Mouse (Mus musculus): Measurements from ENCODE around the gene Cdc14a. TPM values are rescaled to one million over a fixed set of nuclear protein-coding genes. Genes with fewer than 3 reads are reported as not detected.
A peak's percentile ranks its signal among the peaks of the same experiment; 100 is the strongest.

The Cdc14a gene
- 2.9 and 4.3 TPM in 2 replicates for polyA plus RNA-seq (2015; fragmentation: Nextera tagmentation; extraction: Ambion mirVana)

DNA sequence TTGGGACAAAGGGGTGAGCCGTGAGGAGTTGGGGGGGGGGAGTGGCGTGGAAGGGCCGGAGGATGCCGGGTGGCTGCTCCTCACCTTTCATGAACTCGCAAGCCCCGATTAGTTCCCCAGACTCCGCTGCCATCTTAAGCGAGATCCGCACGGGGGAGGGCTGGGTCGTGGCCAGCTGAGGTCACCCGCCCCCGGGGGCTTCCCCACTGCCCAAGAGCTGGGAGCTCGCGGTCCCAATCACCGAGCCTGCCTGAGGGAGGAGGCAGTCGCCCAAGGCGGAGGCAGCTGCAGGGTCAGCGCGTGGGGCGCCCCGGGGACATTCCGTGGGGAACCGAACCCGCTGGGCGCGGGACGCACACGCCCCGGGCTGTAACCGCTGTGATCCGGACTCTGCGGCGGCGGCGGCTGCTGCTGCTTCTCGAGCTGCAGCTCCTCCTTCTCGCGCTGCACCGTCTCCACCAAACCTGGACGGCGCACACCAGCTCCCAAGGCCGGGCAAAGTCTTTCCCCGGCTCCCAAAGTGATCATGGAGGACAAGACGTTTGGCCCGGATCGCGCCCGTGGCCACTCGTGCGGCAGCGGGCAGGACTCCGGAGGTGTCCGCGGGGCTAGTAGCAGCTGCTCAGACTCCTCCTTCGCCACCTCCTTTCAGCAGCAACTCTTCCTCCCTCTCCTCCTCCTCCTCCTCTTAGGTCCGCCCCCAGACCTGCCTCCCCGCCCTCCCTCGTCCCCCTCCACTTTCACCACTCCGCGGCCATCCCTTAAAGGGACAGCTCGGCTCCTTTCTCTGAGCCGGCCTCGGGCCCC is at the start of gene Cdc14a:
Cdc14a (minus strand) TSS at position 680 of the 807 bp plus-strand sequence.
- H3K36me3 ChIP-seq (ENCODE audit: control insufficient read depth, insufficient read depth, low read length): no peaks in the 10 kb centered on the region
- peak within 1 kb of the TSS; percentile 98 for H3K4me2 ChIP-seq (ENCODE audit: low read length)
- H3K27ac ChIP-seq (ENCODE audit: low read depth, low read length): peak within 1 kb of the TSS; percentile 74
- H3K9ac ChIP-seq (ENCODE audit: low read depth, low read length): peak within 1 kb of the TSS; percentile 75
- peaks cover 4% of the 10 kb centered on the region; the same call in 1 of the 2 replicates for H3K4me1 ChIP-seq (ENCODE audit: control insufficient read depth, insufficient read depth, low read depth, low read length)
- peak; percentile 95 for ATAC-seq
- no peaks in the 10 kb centered on the region for H3K9me3 ChIP-seq (ENCODE audit: control insufficient read depth, low read length)
- H3K4me3 ChIP-seq (ENCODE audit: low read length): peak within 1 kb of the TSS; percentile 58
- H3K27me3 ChIP-seq (replicated peaks; ENCODE audit: control insufficient read depth, insufficient read depth, low read length): no peaks in the 10 kb centered on the region
- WGBS: under 1% methylated on average over 58 of the region's 64 CpGs

GRCm38 (mm10) chr3:116465709-116466108 is 41.9 kb upstream of the Cdc14a start:
- H3K4me2 ChIP-seq (ENCODE audit: low read length): no peak overlapping the region
- no peak overlapping the region for H3K9ac ChIP-seq (ENCODE audit: low read depth, low read length)
- H3K4me3 ChIP-seq (ENCODE audit: low read length): no peak overlapping the region
- H3K27me3 ChIP-seq (replicated peaks; ENCODE audit: control insufficient read depth, insufficient read depth, low read length): no peaks in the 10 kb centered on the region
- WGBS: 93% methylated on average over 12 of the region's 12 CpGs
- H3K9me3 ChIP-seq (ENCODE audit: control insufficient read depth, low read length): no peaks in the 10 kb centered on the region
- no peaks in the 10 kb centered on the region for H3K4me1 ChIP-seq (ENCODE audit: control insufficient read depth, insufficient read depth, low read depth, low read length)
- ATAC-seq: no peak
- H3K27ac ChIP-seq (ENCODE audit: low read depth, low read length): no peak overlapping the region
- H3K36me3 ChIP-seq (ENCODE audit: control insufficient read depth, insufficient read depth, low read length): no peaks in the 10 kb centered on the region

DNA sequence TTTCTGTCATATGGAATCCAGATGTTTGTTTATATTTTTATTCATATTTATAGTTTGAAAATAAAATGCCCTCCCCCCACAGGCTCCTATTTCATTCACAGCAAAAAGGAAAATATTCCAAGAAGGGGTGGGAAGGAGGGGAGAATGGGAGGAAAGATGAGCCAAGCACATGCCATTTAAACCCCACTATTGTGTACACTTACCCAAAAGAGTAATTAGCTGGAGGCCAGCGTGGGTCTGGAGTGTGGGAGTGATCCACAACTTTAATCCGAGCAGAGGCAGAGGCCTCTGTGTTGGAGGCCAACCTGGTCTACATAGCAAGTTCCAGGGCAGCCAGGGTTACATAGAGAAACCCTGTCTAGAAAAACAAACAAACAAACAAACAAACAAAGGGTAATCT is 40.5 kb upstream of the Cdc14a start:
- no peak overlapping the region for H3K27ac ChIP-seq (ENCODE audit: low read depth, low read length)
- no peaks in the 10 kb centered on the region for H3K27me3 ChIP-seq (replicated peaks; ENCODE audit: control insufficient read depth, insufficient read depth, low read length)
- no peaks in the 10 kb centered on the region for H3K9me3 ChIP-seq (ENCODE audit: control insufficient read depth, low read length)
- no peaks in the 10 kb centered on the region for H3K4me1 ChIP-seq (ENCODE audit: control insufficient read depth, insufficient read depth, low read depth, low read length)
- no peak for ATAC-seq
- H3K4me2 ChIP-seq (ENCODE audit: low read length): no peak overlapping the region
- no peak overlapping the region for H3K9ac ChIP-seq (ENCODE audit: low read depth, low read length)
- no peaks in the 10 kb centered on the region for H3K36me3 ChIP-seq (ENCODE audit: control insufficient read depth, insufficient read depth, low read length)
- WGBS: 55% methylated on average over 2 of the region's 2 CpGs
- H3K4me3 ChIP-seq (ENCODE audit: low read length): no peak overlapping the region

DNA sequence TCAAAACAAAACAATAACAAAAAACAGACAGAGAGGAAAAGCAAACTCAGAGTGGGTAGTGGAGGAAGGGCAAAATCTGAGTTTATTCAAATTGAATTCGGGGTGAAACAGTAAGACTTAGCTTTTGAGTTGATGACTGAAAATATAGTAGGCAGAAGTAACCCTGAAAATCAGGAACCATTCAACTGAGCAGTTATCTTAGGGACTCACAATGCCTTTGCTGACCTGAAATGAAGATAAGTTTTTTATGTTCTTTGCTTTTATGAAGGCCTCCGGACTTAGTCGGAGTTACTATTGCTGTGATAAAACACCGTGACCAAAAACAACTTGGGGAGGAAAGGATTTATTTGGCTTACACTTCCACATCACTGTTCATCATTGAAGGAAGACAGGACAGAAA is 37.2 kb upstream of the Cdc14a start:
- no peaks in the 10 kb centered on the region for H3K36me3 ChIP-seq (ENCODE audit: control insufficient read depth, insufficient read depth, low read length)
- no peak for ATAC-seq
- H3K4me3 ChIP-seq (ENCODE audit: low read length): no peak overlapping the region
- H3K9ac ChIP-seq (ENCODE audit: low read depth, low read length): no peak overlapping the region
- no peaks in the 10 kb centered on the region for H3K27me3 ChIP-seq (replicated peaks; ENCODE audit: control insufficient read depth, insufficient read depth, low read length)
- no peaks in the 10 kb centered on the region for H3K9me3 ChIP-seq (ENCODE audit: control insufficient read depth, low read length)
- no peaks in the 10 kb centered on the region for H3K4me1 ChIP-seq (ENCODE audit: control insufficient read depth, insufficient read depth, low read depth, low read length)
- H3K27ac ChIP-seq (ENCODE audit: low read depth, low read length): no peak overlapping the region
- 84% methylated on average over 4 of the region's 4 CpGs for WGBS
- no peak overlapping the region for H3K4me2 ChIP-seq (ENCODE audit: low read length)

GRCm38 (mm10) chr3:116454529-116454928 is 30.7 kb upstream of the Cdc14a start:
- H3K27me3 ChIP-seq (replicated peaks; ENCODE audit: control insufficient read depth, insufficient read depth, low read length): no peaks in the 10 kb centered on the region
- no peak overlapping the region for H3K4me3 ChIP-seq (ENCODE audit: low read length)
- H3K4me2 ChIP-seq (ENCODE audit: low read length): no peak overlapping the region
- H3K36me3 ChIP-seq (ENCODE audit: control insufficient read depth, insufficient read depth, low read length): no peaks in the 10 kb centered on the region
- ATAC-seq: no peak
- 85% methylated on average over 1 of the region's 1 CpGs for WGBS
- peaks cover 7% of the 10 kb centered on the region; the same call in 1 of the 2 replicates for H3K9me3 ChIP-seq (ENCODE audit: control insufficient read depth, low read length)
- no peaks in the 10 kb centered on the region for H3K4me1 ChIP-seq (ENCODE audit: control insufficient read depth, insufficient read depth, low read depth, low read length)
- no peak overlapping the region for H3K27ac ChIP-seq (ENCODE audit: low read depth, low read length)
- no peak overlapping the region for H3K9ac ChIP-seq (ENCODE audit: low read depth, low read length)

DNA sequence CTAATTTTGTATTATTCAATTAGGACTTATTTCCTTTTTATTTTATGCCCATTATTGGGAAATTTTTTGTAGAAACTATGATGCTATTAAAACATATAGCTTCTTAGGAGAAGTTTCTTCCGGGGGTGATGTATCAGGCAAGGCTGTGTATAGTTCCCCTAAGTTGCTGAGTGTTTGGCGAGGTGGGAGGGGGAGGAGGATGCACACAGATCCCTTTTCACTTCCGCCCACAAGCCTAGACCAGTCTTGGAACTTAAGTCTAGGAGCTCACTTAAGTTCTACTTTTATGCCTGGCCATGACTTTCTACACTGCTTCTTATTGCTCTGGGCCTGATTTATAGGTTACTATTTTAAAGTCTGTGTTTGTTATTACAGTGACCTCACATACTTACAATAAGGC is 26.9 kb upstream of the Cdc14a start:
- 88% methylated on average over 3 of the region's 3 CpGs for WGBS
- Histone ChIP-seq H3K27ac (ENCODE audit: low read depth, low read length) (no peak overlapping the region), H3K4me2 (ENCODE audit: low read length) (no peak overlapping the region), H3K9me3 (ENCODE audit: control insufficient read depth, low read length) (peaks cover 7% of the 10 kb centered on the region; the same call in 1 of the 2 replicates), H3K36me3 (ENCODE audit: control insufficient read depth, insufficient read depth, low read length) (no peaks in the 10 kb centered on the region), H3K9ac (ENCODE audit: low read depth, low read length) (no peak overlapping the region), H3K27me3 (replicated peaks; ENCODE audit: control insufficient read depth, insufficient read depth, low read length) (no peaks in the 10 kb centered on the region), H3K4me1 (ENCODE audit: control insufficient read depth, insufficient read depth, low read depth, low read length) (no peaks in the 10 kb centered on the region), H3K4me3 (ENCODE audit: low read length) (no peak overlapping the region)
- no peak for ATAC-seq

GRCm38 (mm10) chr3:116444327-116444726 is 20.5 kb upstream of the Cdc14a start:
- H3K27me3 ChIP-seq (replicated peaks; ENCODE audit: control insufficient read depth, insufficient read depth, low read length): no peaks in the 10 kb centered on the region
- 84% methylated on average over 9 of the region's 9 CpGs for WGBS
- H3K9ac ChIP-seq (ENCODE audit: low read depth, low read length): no peak overlapping the region
- no peaks in the 10 kb centered on the region for H3K36me3 ChIP-seq (ENCODE audit: control insufficient read depth, insufficient read depth, low read length)
- H3K27ac ChIP-seq (ENCODE audit: low read depth, low read length): no peak overlapping the region
- ATAC-seq: no peak
- no peaks in the 10 kb centered on the region for H3K4me1 ChIP-seq (ENCODE audit: control insufficient read depth, insufficient read depth, low read depth, low read length)
- no peaks in the 10 kb centered on the region for H3K9me3 ChIP-seq (ENCODE audit: control insufficient read depth, low read length)
- H3K4me2 ChIP-seq (ENCODE audit: low read length): no peak overlapping the region
- no peak overlapping the region for H3K4me3 ChIP-seq (ENCODE audit: low read length)

DNA sequence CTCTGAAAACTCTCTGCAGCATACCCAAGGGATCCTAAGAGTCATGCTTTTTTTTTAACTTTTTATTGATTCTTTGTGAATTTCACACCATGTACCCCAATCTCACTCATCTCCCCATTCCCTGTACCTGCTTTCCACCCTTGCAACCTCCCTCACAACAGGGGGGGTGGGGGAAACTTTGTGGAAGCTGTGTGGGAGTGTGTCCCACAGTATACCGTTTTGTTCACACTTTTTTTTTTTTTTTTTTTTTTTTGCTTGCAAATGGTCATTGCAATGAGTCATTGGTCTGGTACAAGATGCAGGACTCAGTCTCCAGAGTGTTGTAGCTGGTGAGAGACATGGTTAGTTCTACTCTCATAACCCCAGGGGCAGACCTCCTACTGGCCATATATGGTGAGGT is 19.0 kb upstream of the Cdc14a start:
- no peak overlapping the region for H3K4me2 ChIP-seq (ENCODE audit: low read length)
- no peak for ATAC-seq
- H3K9me3 ChIP-seq (ENCODE audit: control insufficient read depth, low read length): no peaks in the 10 kb centered on the region
- no peaks in the 10 kb centered on the region for H3K36me3 ChIP-seq (ENCODE audit: control insufficient read depth, insufficient read depth, low read length)
- H3K4me3 ChIP-seq (ENCODE audit: low read length): no peak overlapping the region
- H3K27ac ChIP-seq (ENCODE audit: low read depth, low read length): no peak overlapping the region
- H3K9ac ChIP-seq (ENCODE audit: low read depth, low read length): no peak overlapping the region
- 83% methylated on average over 1 of the region's 1 CpGs for WGBS
- H3K27me3 ChIP-seq (replicated peaks; ENCODE audit: control insufficient read depth, insufficient read depth, low read length): no peaks in the 10 kb centered on the region
- H3K4me1 ChIP-seq (ENCODE audit: control insufficient read depth, insufficient read depth, low read depth, low read length): no peaks in the 10 kb centered on the region

DNA sequence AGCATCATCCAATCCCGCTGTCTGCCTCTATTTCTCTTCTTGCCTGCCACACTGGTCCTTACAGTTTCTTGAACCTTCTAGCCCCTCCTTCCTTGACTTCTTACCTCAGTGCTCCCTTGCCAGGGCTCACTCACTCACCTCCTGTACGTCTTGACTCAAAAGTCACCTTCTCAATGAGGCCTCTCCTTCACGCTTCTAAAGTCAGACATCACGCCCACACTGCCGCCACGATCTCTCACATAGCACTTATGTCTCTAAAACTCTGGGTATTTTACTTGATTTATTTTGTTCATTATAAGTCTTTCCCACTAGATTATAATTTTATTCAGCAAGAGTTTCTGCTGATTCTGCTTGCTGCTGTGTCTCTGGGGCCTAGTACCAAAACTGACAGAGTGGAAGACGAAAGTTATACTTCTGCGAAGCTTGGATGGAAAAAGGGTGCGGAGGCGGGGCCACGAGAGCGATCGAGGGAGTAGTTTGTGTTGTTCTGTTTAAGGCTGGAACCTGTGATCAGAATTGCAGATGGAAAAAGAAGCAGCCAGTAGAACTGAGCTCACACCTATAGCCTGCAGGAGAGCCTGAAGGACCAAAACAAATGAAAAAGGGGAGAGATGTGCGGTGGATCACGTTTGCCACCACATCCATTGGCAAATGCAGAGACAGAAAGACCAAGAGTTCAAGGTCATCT is 17.8 kb upstream of the Cdc14a start:
- no peaks in the 10 kb centered on the region for H3K9me3 ChIP-seq (ENCODE audit: control insufficient read depth, low read length)
- no peaks in the 10 kb centered on the region for H3K36me3 ChIP-seq (ENCODE audit: control insufficient read depth, insufficient read depth, low read length)
- WGBS: 91% methylated on average over 15 of the region's 15 CpGs
- no peak overlapping the region for H3K27ac ChIP-seq (ENCODE audit: low read depth, low read length)
- no peak overlapping the region for H3K4me3 ChIP-seq (ENCODE audit: low read length)
- H3K4me2 ChIP-seq (ENCODE audit: low read length): no peak overlapping the region
- no peak overlapping the region for H3K9ac ChIP-seq (ENCODE audit: low read depth, low read length)
- ATAC-seq: no peak
- no peaks in the 10 kb centered on the region for H3K4me1 ChIP-seq (ENCODE audit: control insufficient read depth, insufficient read depth, low read depth, low read length)
- no peaks in the 10 kb centered on the region for H3K27me3 ChIP-seq (replicated peaks; ENCODE audit: control insufficient read depth, insufficient read depth, low read length)

All from hindbrain, embryonic 16.5 days (tissue).